Mouse (Mus musculus): ENCODE results near the gene Fam71f2.

DNA sequence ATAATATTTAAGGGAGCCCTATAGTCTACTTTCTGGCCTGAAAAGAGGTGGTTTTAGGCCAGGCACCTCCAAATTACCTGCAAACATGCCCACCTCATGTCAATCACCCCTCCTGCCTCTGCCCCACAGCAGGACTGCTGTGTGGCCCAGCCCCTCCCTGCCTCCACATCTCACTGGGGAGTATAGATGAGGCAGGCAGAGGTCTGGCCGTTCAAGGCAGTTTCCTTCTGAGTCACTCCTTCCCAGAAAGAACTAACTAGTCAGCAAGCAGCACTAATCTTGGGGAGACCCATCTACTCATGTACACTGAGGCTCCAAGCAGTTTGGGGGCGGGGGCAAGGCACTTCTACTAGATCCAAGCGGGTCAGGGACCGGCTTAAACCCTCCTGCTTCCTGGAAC, 32.3 kb upstream of the Fam71f2 start:
- TF ChIP-seq CTCF (IDR thresholded peaks at IDR 0.05; ENCODE audit: low read depth, low read length): no peak
- no peak for TF ChIP-seq EP300 (IDR thresholded peaks at IDR 0.05; ENCODE audit: insufficient read depth, low read depth, low read length)
- TF ChIP-seq POLR2A (IDR thresholded peaks at IDR 0.05; ENCODE audit: insufficient read depth, low read length): no peak
